Mouse (Mus musculus): ENCODE results near the gene Hint1. TPM values are rescaled to one million over a fixed set of nuclear protein-coding genes. Genes with fewer than 3 reads are reported as not detected.
"Not testable (repeated sequence)": the region's sequence is repeated elsewhere in the genome, so short reads cannot be mapped to it uniquely, and the experiment has no call there.

Hint1 gene
- polyA plus RNA-seq, 1 experiment from 2014 or later, result 702 TPM

DNA sequence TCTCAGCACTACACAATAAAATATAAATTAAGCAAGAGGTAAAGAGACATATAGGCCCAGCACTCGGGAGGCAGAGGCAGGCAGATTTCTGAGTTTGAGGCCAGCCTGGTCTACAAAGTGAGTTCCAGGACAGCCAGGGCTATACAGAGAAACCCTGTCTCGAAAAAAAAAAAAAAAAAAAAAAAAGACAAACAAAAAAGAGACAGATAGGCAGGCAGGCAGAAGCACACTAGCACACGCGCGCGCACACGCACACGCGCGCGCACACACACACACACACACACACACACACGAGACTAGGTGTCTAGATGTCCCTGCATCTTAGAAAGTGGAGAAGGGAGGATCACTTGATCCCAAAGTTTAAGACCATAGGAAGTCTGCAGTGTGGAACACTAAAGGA, 7.3 kb upstream of the Hint1 start:
- H3K4me3 ChIP-seq (ENCODE audit: low read depth, low read length); H3K36me3 ChIP-seq (ENCODE audit: control insufficient read depth, insufficient read depth, low read length); H3K27ac ChIP-seq (ENCODE audit: low read depth, low read length); H3K9ac ChIP-seq (ENCODE audit: low read length); H3K4me2 ChIP-seq (ENCODE audit: low read depth, low read length, severe bottlenecking); DNase-seq (ENCODE audit: low spot score); ATAC-seq (replicated peaks; ENCODE audit: low FRiP score); H3K9me3 ChIP-seq (ENCODE audit: control insufficient read depth, low read length); H3K27me3 ChIP-seq (ENCODE audit: control insufficient read depth, insufficient read depth, low read length); H3K4me1 ChIP-seq (replicated peaks; ENCODE audit: control insufficient read depth, insufficient read depth, low read length): not testable (repeated sequence)
- WGBS, result 93% methylated on average over 11 of the region's 12 CpGs

DNA sequence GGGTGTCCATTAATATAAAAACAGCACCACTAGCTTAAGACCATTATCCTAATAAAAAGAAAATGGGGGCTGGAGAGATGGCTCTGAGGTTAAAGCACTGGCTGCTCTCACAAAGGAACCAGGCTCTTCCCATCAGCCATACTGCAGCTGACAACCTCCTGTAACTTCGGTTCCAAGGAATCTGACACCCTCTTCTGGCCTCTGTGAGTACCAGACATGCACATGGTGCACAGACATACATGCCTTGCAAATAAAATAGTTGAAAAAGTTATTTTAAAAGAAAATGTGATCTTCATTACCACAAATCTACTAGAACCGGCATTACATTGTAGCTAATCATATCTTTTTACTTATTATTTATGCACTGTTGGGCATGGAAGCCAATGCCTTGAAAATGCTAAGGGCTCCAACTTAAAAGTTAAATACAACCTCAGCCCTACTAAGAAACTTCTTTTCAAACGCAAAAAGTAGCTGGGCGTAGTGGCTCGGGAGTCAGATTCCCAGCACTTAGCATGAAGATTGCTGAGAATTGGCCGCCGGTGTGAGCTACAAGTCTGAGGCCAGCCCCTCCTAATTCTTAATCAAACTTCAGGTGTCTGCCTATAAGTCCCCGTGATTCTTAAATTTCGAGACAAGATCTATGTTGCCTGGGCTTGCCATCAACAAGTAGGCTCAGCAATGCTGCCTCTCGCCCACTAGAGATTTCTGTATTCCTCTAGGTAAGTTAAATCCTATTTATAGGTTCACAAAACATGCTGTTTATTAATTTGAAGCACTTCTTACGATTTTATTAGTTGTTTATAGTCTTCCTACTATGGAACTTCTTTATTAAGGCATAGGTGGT, 6.6 kb upstream of the Hint1 start:
- 31% methylated on average over 11 of the region's 11 CpGs for WGBS
- no peak for ATAC-seq (replicated peaks; ENCODE audit: low FRiP score)
- peak overlapping the region; percentile 87 for H3K4me2 ChIP-seq (ENCODE audit: low read depth, low read length, severe bottlenecking)
- peak overlapping the region; percentile 61 for H3K4me3 ChIP-seq (ENCODE audit: low read depth, low read length)
- H3K4me1 ChIP-seq (replicated peaks; ENCODE audit: control insufficient read depth, insufficient read depth, low read length), result no peaks in the 10 kb centered on the region; the same call in 1 of the 2 replicates
- H3K36me3 ChIP-seq (ENCODE audit: control insufficient read depth, insufficient read depth, low read length), result no peaks in the 10 kb centered on the region
- no peak for DNase-seq (ENCODE audit: low spot score)
- H3K9me3 ChIP-seq (ENCODE audit: control insufficient read depth, low read length), result no peaks in the 10 kb centered on the region
- 0 out of 2 replicates have a peak overlapping the region, but pooled peaks have one; percentile 25 for H3K27ac ChIP-seq (ENCODE audit: low read depth, low read length)
- no peaks in the 10 kb centered on the region for H3K27me3 ChIP-seq (ENCODE audit: control insufficient read depth, insufficient read depth, low read length)
- H3K9ac ChIP-seq (ENCODE audit: low read length), result peak overlapping the region; percentile 67

DNA sequence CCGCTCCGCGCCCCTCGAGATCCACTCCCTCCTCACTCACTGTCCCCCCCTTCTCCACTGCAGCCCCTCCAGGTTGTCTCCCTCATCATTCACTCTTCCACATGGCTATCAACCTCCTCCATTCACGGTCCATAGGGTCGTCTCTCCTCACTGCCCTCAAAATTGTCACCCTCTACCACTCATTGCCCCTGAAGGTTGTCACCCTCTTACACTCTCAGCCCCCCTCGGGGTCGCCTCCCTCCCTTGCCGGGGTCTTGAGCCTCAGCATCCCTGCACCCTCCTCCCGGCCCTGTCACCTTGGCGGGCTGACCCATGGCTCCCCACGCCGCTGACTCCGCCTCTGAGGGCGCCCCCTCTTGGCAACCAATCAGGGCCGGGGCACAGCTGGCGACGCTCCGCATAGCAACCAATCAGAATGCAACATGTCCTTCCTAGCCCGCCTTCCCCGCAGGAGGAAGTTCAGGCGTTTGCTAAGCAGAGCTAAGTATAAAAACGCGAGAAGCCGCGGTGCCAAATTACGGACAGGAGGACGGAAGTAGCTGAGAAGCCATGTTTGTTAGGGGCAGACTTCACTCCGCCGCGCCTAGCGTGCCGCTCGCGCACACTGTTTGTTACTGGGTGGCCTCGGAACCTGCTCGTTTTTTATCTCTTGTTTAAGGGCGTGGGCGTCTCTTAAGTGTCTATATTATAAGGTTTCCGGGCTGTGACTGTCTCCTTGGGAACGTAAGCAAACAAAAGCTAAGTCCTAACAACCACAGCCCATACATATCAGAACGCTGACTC, 5.7 kb upstream of the Hint1 start, which contains the start of gene Lyrm7:
Gene Lyrm7, minus strand, starts transcription at position 661 of the 783 bp plus-strand sequence.
- no peaks in the 10 kb centered on the region for H3K9me3 ChIP-seq (ENCODE audit: control insufficient read depth, low read length)
- H3K4me1 ChIP-seq (replicated peaks; ENCODE audit: control insufficient read depth, insufficient read depth, low read length), result no peaks in the 10 kb centered on the region; the same call in 1 of the 2 replicates
- peak within 1 kb of the TSS; percentile 84 for H3K27ac ChIP-seq (ENCODE audit: low read depth, low read length)
- H3K9ac ChIP-seq (ENCODE audit: low read length), result peak within 1 kb of the TSS; percentile 81
- no peaks in the 10 kb centered on the region for H3K36me3 ChIP-seq (ENCODE audit: control insufficient read depth, insufficient read depth, low read length)
- H3K27me3 ChIP-seq (ENCODE audit: control insufficient read depth, insufficient read depth, low read length), result no peaks in the 10 kb centered on the region
- WGBS, result under 1% methylated on average over 42 of the region's 42 CpGs
- peak; percentile 96 for DNase-seq (ENCODE audit: low spot score)
- H3K4me2 ChIP-seq (ENCODE audit: low read depth, low read length, severe bottlenecking), result peak within 1 kb of the TSS; percentile 87
- peak within 1 kb of the TSS; percentile 61 for H3K4me3 ChIP-seq (ENCODE audit: low read depth, low read length)
- ATAC-seq (replicated peaks; ENCODE audit: low FRiP score), result peak; percentile 98

DNA sequence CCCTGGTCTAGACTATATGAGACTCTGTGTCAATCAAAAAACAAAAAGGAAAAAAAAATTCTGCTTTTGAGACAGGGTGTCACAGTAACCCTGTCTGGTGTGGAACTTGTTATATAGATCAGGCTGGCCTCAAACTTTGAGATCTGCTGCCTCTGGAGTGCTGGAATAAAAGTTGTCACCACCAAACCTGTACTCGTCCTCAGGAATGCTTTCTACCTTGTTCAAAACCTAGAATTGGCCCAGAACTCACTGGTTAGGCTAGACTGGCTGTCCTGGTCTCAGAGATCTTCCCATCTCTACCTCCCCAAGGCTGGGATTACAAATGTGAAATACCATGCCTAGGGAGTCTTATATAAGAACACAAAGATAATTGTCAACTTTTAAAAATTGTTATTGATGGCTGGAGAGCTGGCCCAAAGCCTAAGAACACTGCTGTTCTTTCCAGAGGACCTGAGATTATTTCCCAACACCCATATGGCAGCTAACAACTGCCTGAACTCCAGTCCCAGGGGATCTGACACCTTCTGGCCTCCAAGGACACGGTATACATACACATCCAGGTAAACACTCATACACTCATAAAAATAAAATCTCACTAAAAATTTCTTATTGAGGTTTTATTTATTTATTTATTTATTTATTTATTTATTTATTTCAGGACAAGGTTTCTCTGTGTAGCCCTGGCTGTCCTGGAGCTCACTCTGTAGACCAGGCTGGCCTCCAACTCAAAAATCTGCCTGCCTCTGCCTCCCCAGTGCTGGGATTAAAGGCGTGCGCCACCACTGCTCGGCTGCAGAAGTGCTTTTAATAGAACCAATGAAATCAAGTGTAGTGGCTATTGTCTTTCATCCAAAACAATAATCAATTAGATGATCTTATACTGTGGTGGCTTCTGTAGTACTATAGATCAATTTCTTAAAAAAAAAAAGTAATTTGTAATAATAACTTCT, 4.4 kb upstream of the Hint1 start:
- WGBS, result 92% methylated on average over 5 of the region's 5 CpGs
- H3K4me3 ChIP-seq (ENCODE audit: low read depth, low read length), result no peak overlapping the region; the same call in 1 of the 2 replicates
- DNase-seq (ENCODE audit: low spot score) (no peak), ATAC-seq (replicated peaks; ENCODE audit: low FRiP score) (no peak)
- no peaks in the 10 kb centered on the region for H3K27me3 ChIP-seq (ENCODE audit: control insufficient read depth, insufficient read depth, low read length)
- H3K27ac ChIP-seq (ENCODE audit: low read depth, low read length), result peak overlapping the region; percentile 37; the same call in 1 of the 2 replicates
- no peaks in the 10 kb centered on the region; the same call in 1 of the 2 replicates for H3K4me1 ChIP-seq (replicated peaks; ENCODE audit: control insufficient read depth, insufficient read depth, low read length)
- no peaks in the 10 kb centered on the region for H3K36me3 ChIP-seq (ENCODE audit: control insufficient read depth, insufficient read depth, low read length)
- peak overlapping the region; percentile 81 for H3K9ac ChIP-seq (ENCODE audit: low read length)
- H3K4me2 ChIP-seq (ENCODE audit: low read depth, low read length, severe bottlenecking), result no peak overlapping the region; the same call in 1 of the 2 replicates
- H3K9me3 ChIP-seq (ENCODE audit: control insufficient read depth, low read length), result no peaks in the 10 kb centered on the region

DNA sequence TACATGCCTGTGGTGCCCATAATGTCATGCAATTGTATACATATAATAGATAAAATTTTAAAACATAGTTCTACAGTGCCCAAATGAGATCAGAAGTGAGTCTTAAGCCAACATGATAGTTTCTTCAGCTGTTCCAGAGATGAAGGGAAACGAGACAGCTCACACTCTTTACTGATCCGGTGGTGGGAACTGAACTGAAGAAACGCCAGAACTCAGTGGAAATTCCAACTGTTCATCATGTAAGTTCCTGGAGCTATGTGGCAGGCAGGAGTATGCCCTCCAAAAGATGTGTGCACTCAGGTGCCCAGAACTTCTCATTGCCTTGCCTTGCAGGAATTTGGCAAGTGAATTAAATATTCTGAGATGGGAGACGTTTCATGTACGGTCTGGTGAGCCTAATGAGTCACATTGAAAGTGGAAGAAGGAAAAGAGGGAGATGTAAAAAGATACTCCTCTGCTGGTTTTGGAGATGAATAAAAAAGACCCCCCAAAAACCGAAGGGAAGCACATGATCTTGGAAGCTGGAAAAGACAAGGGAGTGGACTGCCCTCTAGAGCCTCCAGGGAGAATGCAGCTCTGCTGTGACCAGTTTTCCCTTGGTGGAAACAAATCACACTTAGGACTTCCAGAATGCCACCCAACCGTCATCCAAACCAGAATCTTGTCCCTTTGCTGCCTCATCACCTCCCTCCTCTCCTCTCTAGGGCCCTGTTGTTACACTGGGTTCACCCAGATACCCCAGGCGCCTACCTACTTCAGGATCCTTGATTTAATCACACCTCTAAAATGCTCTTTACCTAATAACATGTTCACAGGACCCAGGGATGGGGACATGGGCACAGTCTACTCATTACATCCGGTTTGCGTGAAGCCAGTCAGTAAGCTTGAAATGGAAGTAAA, 3.3 kb upstream of the Hint1 start:
- no peak overlapping the region for H3K27ac ChIP-seq (ENCODE audit: low read depth, low read length)
- no peaks in the 10 kb centered on the region for H3K9me3 ChIP-seq (ENCODE audit: control insufficient read depth, low read length)
- no peak overlapping the region for H3K9ac ChIP-seq (ENCODE audit: low read length)
- H3K36me3 ChIP-seq (ENCODE audit: control insufficient read depth, insufficient read depth, low read length), result no peaks in the 10 kb centered on the region
- no peak overlapping the region for H3K4me2 ChIP-seq (ENCODE audit: low read depth, low read length, severe bottlenecking)
- no peak for ATAC-seq (replicated peaks; ENCODE audit: low FRiP score)
- no peaks in the 10 kb centered on the region for H3K27me3 ChIP-seq (ENCODE audit: control insufficient read depth, insufficient read depth, low read length)
- peak; percentile 75 for DNase-seq (ENCODE audit: low spot score)
- H3K4me1 ChIP-seq (replicated peaks; ENCODE audit: control insufficient read depth, insufficient read depth, low read length), result no peaks in the 10 kb centered on the region; the same call in 1 of the 2 replicates
- 50% methylated on average over 10 of the region's 10 CpGs for WGBS
- no peak overlapping the region for H3K4me3 ChIP-seq (ENCODE audit: low read depth, low read length)

DNA sequence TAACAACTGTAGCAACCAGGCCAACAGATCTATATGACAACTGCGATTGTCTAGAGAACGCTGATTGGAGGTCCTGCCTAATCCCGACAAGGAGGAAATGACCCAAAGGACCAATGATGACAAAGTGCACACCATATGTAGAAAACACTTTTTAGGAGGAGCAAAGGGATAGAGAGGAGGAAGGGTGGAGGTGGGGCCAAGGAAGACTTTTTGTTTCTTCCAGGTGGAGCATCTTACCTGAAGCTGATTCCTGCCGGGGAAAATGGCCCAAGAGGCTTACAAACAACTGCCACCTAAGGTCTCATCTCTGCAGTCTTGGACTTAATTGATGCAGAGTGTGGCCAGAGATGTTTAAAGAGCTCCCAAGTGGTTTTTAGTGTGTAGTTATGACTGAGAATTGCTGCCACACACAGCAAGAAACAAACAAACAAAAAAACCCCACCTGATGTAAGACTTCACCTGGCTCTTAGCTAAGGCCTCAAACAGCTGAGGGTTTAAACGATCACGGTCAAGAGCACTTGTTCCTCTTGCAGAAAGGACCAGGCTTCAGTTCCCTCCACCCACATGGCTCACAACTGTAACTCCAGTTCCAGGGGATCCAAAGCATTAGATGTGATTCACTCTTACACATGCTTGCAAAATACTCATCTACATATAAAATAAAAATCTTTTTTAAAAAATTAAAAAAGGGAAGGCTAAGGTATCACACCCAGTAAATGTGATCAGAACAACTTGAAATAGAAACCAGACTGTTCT, 675 bp upstream of the Hint1 start:
- WGBS, result 71% methylated on average over 6 of the region's 6 CpGs
- Histone ChIP-seq H3K36me3 (ENCODE audit: control insufficient read depth, insufficient read depth, low read length) (peaks cover 7% of the 10 kb centered on the region), H3K4me3 (ENCODE audit: low read depth, low read length) (peak overlapping the region; percentile 95; the same call in 1 of the 2 replicates), H3K9ac (ENCODE audit: low read length) (peak overlapping the region; percentile 99), H3K27ac (ENCODE audit: low read depth, low read length) (peak overlapping the region; percentile 80; the same call in 1 of the 2 replicates), H3K27me3 (ENCODE audit: control insufficient read depth, insufficient read depth, low read length) (no peaks in the 10 kb centered on the region), H3K4me2 (ENCODE audit: low read depth, low read length, severe bottlenecking) (peak overlapping the region; percentile 79; the same call in 1 of the 2 replicates), H3K4me1 (replicated peaks; ENCODE audit: control insufficient read depth, insufficient read depth, low read length) (peaks cover 3% of the 10 kb centered on the region; the same call in 1 of the 2 replicates), H3K9me3 (ENCODE audit: control insufficient read depth, low read length) (no peaks in the 10 kb centered on the region)
- ATAC-seq (replicated peaks; ENCODE audit: low FRiP score) (no peak), DNase-seq (ENCODE audit: low spot score) (no peak)

DNA sequence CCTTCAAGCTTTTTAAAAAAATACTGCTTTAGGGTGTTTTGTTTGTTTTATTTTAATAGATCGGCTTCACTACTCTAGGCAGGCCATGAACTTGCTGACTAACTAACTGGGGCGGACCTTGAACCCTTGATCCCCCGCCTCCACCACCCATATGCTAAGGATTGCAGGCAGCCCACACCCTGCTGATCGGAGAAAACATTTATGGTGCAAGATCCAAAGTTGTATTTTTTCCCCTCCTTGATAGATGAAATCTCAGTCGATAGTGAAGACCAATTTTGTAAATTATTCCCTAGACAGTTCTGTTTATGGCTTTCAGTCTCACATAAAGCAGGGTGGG, 834 bp downstream of the Hint1 start:
- ATAC-seq (replicated peaks; ENCODE audit: low FRiP score), result 0 out of 2 replicates have a peak, but pooled peaks have one; percentile 2
- WGBS, result 4% methylated on average over 5 of the region's 5 CpGs

More for the DNA sequence above, 834 bp downstream of the Hint1 start:
- Histone ChIP-seq H3K9me3 (ENCODE audit: control insufficient read depth, low read length) (no peaks in the 10 kb centered on the region), H3K27me3 (ENCODE audit: control insufficient read depth, insufficient read depth, low read length) (no peaks in the 10 kb centered on the region), H3K4me1 (replicated peaks; ENCODE audit: control insufficient read depth, insufficient read depth, low read length) (peaks cover 3% of the 10 kb centered on the region; the same call in 1 of the 2 replicates), H3K36me3 (ENCODE audit: control insufficient read depth, insufficient read depth, low read length) (peaks cover 12% of the 10 kb centered on the region), H3K9ac (ENCODE audit: low read length) (peak overlapping the region; percentile 99), H3K4me2 (ENCODE audit: low read depth, low read length, severe bottlenecking) (peak overlapping the region; percentile 79), H3K4me3 (ENCODE audit: low read depth, low read length) (peak overlapping the region; percentile 95), H3K27ac (ENCODE audit: low read depth, low read length) (peak overlapping the region; percentile 80; the same call in 1 of the 2 replicates)
- DNase-seq (ENCODE audit: low spot score), result peak; percentile 56
